Mouse (Mus musculus): ENCODE measurements around the gene Ppp2r5e.
"Not testable (repeated sequence)": the region's sequence is repeated elsewhere in the genome, so short reads cannot be mapped to it uniquely, and the experiment has no call there.

Ppp2r5e gene

GRCm38 (mm10) chr12:75446245-75446644 lies 149.8 kb downstream of the Ppp2r5e start:
- DNase-seq (ENCODE audit: low read depth), result no peak

GRCm38 (mm10) chr12:75432400-75432799 lies 163.6 kb downstream of the Ppp2r5e start:
- not testable (repeated sequence) for DNase-seq (ENCODE audit: low read depth)

DNA sequence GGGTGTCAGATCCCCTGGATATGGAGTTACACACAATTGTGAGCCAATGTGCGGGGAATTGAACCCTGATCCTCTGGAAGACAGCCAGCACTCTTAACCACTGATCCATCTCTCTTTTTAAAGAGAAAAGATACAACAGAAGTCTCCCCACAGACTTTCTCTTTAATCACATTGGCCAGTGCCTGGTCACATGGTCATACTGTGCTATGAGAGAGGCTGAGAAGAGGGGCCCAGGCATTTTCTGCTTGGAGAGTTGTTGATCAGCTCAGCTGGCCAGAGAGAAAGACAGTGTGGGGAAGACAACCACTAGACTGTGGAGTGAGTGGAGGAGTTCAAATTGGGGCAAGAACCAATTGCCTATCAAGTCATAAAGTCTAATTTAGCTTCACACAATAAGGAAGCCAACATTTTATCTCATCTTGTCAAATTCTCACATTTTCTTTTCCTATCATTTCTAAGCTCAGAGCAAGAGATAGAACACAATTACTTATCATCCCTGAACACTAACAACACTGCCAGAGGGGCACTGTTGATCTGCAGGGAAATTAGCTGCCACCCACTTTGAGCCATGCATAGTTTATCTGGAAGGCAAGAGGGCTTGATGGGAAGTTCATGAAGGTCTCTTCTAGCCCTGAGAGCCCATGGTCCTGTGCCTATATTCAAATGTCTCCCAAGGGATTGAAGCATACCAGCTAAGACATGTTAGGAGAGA lies 166.2 kb downstream of the Ppp2r5e start:
- DNase-seq (ENCODE audit: low read depth), result no peak

DNA sequence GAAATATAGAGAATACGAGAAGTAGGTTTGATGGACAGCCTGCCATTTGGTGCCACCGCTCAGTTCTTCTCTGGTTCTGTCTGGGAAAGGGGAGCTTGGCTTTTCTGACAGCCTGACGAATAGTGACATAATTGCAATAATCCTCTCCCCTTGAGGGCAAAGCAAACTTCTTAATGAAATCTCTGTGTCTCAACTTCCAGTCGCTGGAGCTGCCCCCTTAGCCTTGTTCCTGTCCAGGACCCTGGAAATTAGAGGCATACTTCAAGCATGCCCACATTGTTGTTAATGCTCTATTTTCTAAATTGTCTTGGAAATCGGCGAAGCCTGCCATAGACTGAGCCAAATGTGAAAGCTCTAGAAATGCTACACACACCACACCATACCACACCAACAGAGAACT lies 167.3 kb downstream of the Ppp2r5e start:
- DNase-seq (ENCODE audit: low read depth), result no peak

DNA sequence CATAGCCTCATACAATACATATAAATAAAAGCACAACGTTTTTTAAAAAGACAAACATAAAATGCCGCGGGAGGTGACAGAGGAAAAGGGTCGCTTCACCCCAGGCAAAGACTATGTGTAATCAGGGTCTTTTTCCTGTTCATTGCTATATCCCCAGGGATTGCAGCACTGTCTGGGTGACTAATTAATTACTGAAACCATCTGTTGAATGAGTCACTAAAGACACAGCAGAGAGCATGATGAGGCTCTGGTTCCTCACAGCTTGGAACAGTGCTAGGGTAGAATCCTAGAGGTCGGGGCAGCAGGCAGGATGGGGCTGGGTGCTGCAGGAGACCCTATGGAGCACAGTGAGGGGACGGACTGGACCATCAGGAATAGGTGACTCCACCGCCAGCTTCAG lies 170.2 kb downstream of the Ppp2r5e start:
- no peak for DNase-seq (ENCODE audit: low read depth)

DNA sequence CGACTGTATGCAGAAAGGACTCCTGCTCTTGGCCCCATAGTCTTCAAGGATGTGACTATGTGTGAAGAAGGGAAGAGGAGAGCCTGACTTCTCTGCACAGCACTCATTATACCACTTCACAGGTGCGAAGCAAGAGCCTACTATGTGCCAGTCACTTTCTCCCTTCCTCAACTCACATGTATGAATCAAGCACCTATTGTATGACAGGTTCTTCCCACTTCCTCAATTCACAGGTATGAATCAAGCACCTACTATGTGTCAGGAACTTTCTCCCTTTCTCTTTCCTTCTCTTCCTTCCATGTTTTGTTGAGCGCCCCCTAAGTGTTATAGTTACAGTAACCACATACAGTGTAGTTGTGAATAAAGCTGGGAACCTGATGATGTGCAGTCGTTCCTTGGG lies 171.2 kb downstream of the Ppp2r5e start:
- no peak for DNase-seq (ENCODE audit: low read depth)

- no peak for DNase-seq (ENCODE audit: low read depth)
Observed at GRCm38 (mm10) chr12:75424359-75424758, 171.7 kb downstream of the Ppp2r5e start.

GRCm38 (mm10) chr12:75416681-75417080 lies 179.4 kb downstream of the Ppp2r5e start, which contains the start of gene Gphb5:
Gphb5 (minus strand) TSS chr12:75416781.
- no peak for DNase-seq (ENCODE audit: low read depth)

DNA sequence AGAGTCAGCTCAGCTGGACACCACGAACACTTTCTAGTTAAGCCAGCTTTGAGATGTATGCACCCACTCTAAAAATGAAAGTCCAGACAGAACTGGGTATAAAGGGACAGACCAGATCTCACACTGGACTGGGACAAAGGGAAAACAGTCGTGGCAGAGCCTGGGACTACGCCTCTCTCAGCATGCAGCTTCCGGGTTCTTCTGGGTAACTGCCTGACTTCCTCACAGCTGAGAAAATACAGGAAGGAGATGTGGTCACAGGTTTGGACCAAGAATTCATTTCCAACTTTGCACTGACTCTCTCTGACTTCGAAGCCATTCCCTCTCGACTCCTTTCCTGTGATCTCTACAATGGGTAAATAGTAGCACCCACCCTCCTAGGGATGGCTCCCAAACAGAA lies 181.1 kb downstream of the Ppp2r5e start:
- no peak for DNase-seq (ENCODE audit: low read depth)

- DNase-seq (ENCODE audit: low read depth), result no peak
Observed at GRCm38 (mm10) chr12:75412964-75413363, 183.1 kb downstream of the Ppp2r5e start.
